Mouse (Mus musculus): ENCODE results near the gene Ank.
"Not testable (repeated sequence)": the region's sequence is repeated elsewhere in the genome, so short reads cannot be mapped to it uniquely, and the experiment has no call there.

Ank gene

GRCm38 (mm10) chr15:27468822-27469488 is 2.5 kb downstream of the Ank start:
- DNase-seq = no peak

GRCm38 (mm10) chr15:27470346-27470745 is 3.9 kb downstream of the Ank start:
- DNase-seq = not testable (repeated sequence)

- no peak for DNase-seq
Observed at GRCm38 (mm10) chr15:27472315-27472714, 5.8 kb downstream of the Ank start.

GRCm38 (mm10) chr15:27475988-27476387 is 9.5 kb downstream of the Ank start:
- DNase-seq = no peak

- DNase-seq = no peak
Observed at GRCm38 (mm10) chr15:27476671-27477070, 10.2 kb downstream of the Ank start.

GRCm38 (mm10) chr15:27477159-27477558 is 10.7 kb downstream of the Ank start:
- DNase-seq = no peak

- no peak for DNase-seq
Observed at GRCm38 (mm10) chr15:27477630-27478029, 11.2 kb downstream of the Ank start.

- DNase-seq = no peak
Observed at GRCm38 (mm10) chr15:27480333-27481015, 14.0 kb downstream of the Ank start.

- DNase-seq = no peak
Observed at GRCm38 (mm10) chr15:27481956-27482355, 15.5 kb downstream of the Ank start.

GRCm38 (mm10) chr15:27483183-27483582 is 16.7 kb downstream of the Ank start:
- DNase-seq = no peak

GRCm38 (mm10) chr15:27485567-27486278 is 19.2 kb downstream of the Ank start:
- DNase-seq = no peak

- DNase-seq = no peak
Observed at GRCm38 (mm10) chr15:27486279-27486618, 19.8 kb downstream of the Ank start.

GRCm38 (mm10) chr15:27487059-27487458 is 20.6 kb downstream of the Ank start:
- DNase-seq = no peak

- peak; percentile 49 for DNase-seq
Observed at GRCm38 (mm10) chr15:27488042-27488441, 21.6 kb downstream of the Ank start.

GRCm38 (mm10) chr15:27490676-27491075 is 24.2 kb downstream of the Ank start:
- DNase-seq = no peak

GRCm38 (mm10) chr15:27491425-27492070 is 25.1 kb downstream of the Ank start:
- DNase-seq = no peak

- no peak for DNase-seq
Observed at GRCm38 (mm10) chr15:27492156-27492555, 25.7 kb downstream of the Ank start.

GRCm38 (mm10) chr15:27492734-27493133 is 26.3 kb downstream of the Ank start:
- no peak for DNase-seq

- no peak for DNase-seq
Observed at GRCm38 (mm10) chr15:27493516-27493915, 27.0 kb downstream of the Ank start.

- no peak for DNase-seq
Observed at GRCm38 (mm10) chr15:27495981-27496401, 29.5 kb downstream of the Ank start.

- DNase-seq = no peak
Observed at GRCm38 (mm10) chr15:27496596-27497299, 30.3 kb downstream of the Ank start.

GRCm38 (mm10) chr15:27497300-27497997 is 31.0 kb downstream of the Ank start:
- no peak for DNase-seq

All from right cerebral cortex, postnatal 4 days (tissue).